Mouse (Mus musculus): ENCODE data around the gene Dhx33. TPM values are rescaled to one million over a fixed set of nuclear protein-coding genes. Genes with fewer than 3 reads are reported as not detected.

Dhx33 gene
- polyA plus RNA-seq (2012; fragmentation: generic; extraction: Trizol), result 9.2 TPM

- no peaks in the 10 kb centered on the region for H3K27me3 ChIP-seq (ENCODE audit: control insufficient read depth, insufficient read depth, insufficient read length)
- TF ChIP-seq MYOG (IDR thresholded peaks at IDR 0.05; ENCODE audit: control insufficient read depth in 1 of 3, insufficient read depth in 1 of 3, insufficient read length in 2 of 3, low read depth in 2 of 3) (no peak), MYOD1 (IDR thresholded peaks at IDR 0.05; ENCODE audit: control insufficient read depth in 1 of 3, insufficient read length in 2 of 3, low read depth in 2 of 3) (no peak), CEBPB (IDR thresholded peaks at IDR 0.05; ENCODE audit: insufficient read depth, poor library complexity, severe bottlenecking) (peak; percentile 94), POLR2A (IDR thresholded peaks at IDR 0.05; ENCODE audit: insufficient read length, low read depth) (peak; percentile 85), POLR2AphosphoS2 (IDR thresholded peaks at IDR 0.05; ENCODE audit: insufficient read length, low read depth) (peak; percentile 90), SRF (IDR thresholded peaks at IDR 0.05; ENCODE audit: control insufficient read depth, insufficient read length, low read depth) (peak; percentile 64), USF1 (IDR thresholded peaks at IDR 0.05; ENCODE audit: low read depth) (peak; percentile 69), TCF12 (IDR thresholded peaks at IDR 0.05; ENCODE audit: insufficient read depth, poor library complexity, severe bottlenecking) (no peak), MAX (IDR thresholded peaks at IDR 0.05; ENCODE audit: low read depth) (peak; percentile 91), TCF3 (IDR thresholded peaks at IDR 0.05; ENCODE audit: insufficient read length, low read depth) (no peak)
- H3K79me2 ChIP-seq (ENCODE audit: control insufficient read depth, insufficient read depth), result peaks cover 33% of the 10 kb centered on the region
- peak within 1 kb of the TSS; percentile 68 for H3K4me3 ChIP-seq
- H3K36me3 ChIP-seq (ENCODE audit: control insufficient read depth, insufficient read depth), result peaks cover 7% of the 10 kb centered on the region
- H3ac ChIP-seq (ENCODE audit: control insufficient read depth, insufficient read length), result peak within 1 kb of the TSS; percentile 54
- H3K4me2 ChIP-seq (ENCODE audit: low read depth), result peak within 1 kb of the TSS; percentile 91
Observed at GRCm38 (mm10) chr11:71004316-71004773, at the start of gene Dhx33. Dhx33 (minus strand) TSS chr11:71004437.

GRCm38 (mm10) chr11:71052554-71052953, 48.3 kb upstream of the Dhx33 start:
- Histone ChIP-seq H3K36me3 (ENCODE audit: control insufficient read depth, insufficient read depth) (no peaks in the 10 kb centered on the region), H3K79me2 (ENCODE audit: control insufficient read depth, insufficient read depth) (no peaks in the 10 kb centered on the region), H3K4me3 (no peak overlapping the region), H3K27me3 (ENCODE audit: control insufficient read depth, insufficient read depth, insufficient read length) (no peaks in the 10 kb centered on the region), H3ac (ENCODE audit: control insufficient read depth, insufficient read length) (no peak overlapping the region), H3K4me2 (ENCODE audit: low read depth) (no peak overlapping the region)
- TF ChIP-seq CEBPB (IDR thresholded peaks at IDR 0.05; ENCODE audit: insufficient read depth, poor library complexity, severe bottlenecking) (no peak), POLR2AphosphoS2 (IDR thresholded peaks at IDR 0.05; ENCODE audit: insufficient read length, low read depth) (no peak), TCF3 (IDR thresholded peaks at IDR 0.05; ENCODE audit: insufficient read length, low read depth) (no peak), SRF (IDR thresholded peaks at IDR 0.05; ENCODE audit: control insufficient read depth, insufficient read length, low read depth) (no peak), POLR2A (IDR thresholded peaks at IDR 0.05; ENCODE audit: insufficient read length, low read depth) (no peak), MAX (IDR thresholded peaks at IDR 0.05; ENCODE audit: low read depth) (no peak), TCF12 (IDR thresholded peaks at IDR 0.05; ENCODE audit: insufficient read depth, poor library complexity, severe bottlenecking) (no peak), E2F4 (IDR thresholded peaks at IDR 0.05; ENCODE audit: insufficient read depth) (no peak), REST (IDR thresholded peaks at IDR 0.05; ENCODE audit: insufficient read depth, insufficient read length) (no peak), USF1 (IDR thresholded peaks at IDR 0.05; ENCODE audit: low read depth) (no peak), MYOG (IDR thresholded peaks at IDR 0.05; ENCODE audit: control insufficient read depth in 1 of 3, insufficient read depth in 1 of 3, insufficient read length in 2 of 3, low read depth in 2 of 3) (no peak)

DNA sequence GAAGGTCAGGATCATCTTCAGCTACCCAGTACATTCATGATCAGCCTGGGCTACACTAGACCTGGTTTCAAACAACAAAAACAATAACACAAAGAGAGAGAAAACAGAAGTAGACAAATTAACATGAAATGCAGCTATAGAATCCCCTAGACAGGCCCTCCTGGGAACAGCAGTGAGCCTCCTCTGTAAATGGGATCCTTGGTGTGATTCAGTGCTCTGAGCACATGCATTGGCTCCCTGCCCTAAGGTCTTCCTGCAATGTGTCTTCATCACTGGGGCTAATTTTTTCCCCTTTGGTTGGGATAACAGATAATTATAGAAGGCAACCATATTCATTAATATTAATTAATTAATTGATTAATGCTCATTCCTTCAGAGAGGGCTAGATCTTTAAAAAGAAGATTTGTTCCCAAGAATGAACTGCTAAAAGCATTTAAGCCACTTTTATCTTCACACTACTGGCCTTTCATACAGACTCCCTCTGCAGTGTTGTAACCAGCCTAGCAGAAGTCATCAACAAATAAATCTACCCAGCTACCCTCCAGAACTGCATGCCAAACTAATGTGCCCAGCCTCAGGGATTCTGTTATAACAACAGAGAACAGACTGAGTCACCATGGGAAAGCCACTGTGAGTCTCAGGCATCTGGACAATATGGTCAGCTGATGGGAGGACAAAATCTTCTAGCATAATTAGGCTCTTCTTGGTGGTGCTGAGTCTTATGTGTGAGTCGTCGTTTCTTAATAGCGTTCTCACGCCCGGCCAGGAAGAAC, 35.5 kb upstream of the Dhx33 start:
- TF ChIP-seq POLR2A (IDR thresholded peaks at IDR 0.05; ENCODE audit: insufficient read length, low read depth), result no peak
- no peak for TF ChIP-seq MYOG (IDR thresholded peaks at IDR 0.05; ENCODE audit: control insufficient read depth in 1 of 3, insufficient read depth in 1 of 3, insufficient read length in 2 of 3, low read depth in 2 of 3)
- no peak for TF ChIP-seq MAX (IDR thresholded peaks at IDR 0.05; ENCODE audit: low read depth)
- no peak for TF ChIP-seq E2F4 (IDR thresholded peaks at IDR 0.05; ENCODE audit: insufficient read depth)
- no peak for TF ChIP-seq REST (IDR thresholded peaks at IDR 0.05; ENCODE audit: insufficient read depth, insufficient read length)
- no peak for TF ChIP-seq MYOD1 (IDR thresholded peaks at IDR 0.05; ENCODE audit: control insufficient read depth in 1 of 3, insufficient read length in 2 of 3, low read depth in 2 of 3)
- Histone ChIP-seq H3K36me3 (ENCODE audit: control insufficient read depth, insufficient read depth) (no peaks in the 10 kb centered on the region), H3ac (ENCODE audit: control insufficient read depth, insufficient read length) (no peak overlapping the region), H3K79me2 (ENCODE audit: control insufficient read depth, insufficient read depth) (no peaks in the 10 kb centered on the region), H3K27me3 (ENCODE audit: control insufficient read depth, insufficient read depth, insufficient read length) (no peaks in the 10 kb centered on the region), H3K4me2 (ENCODE audit: low read depth) (no peak overlapping the region), H3K4me3 (no peak overlapping the region)

GRCm38 (mm10) chr11:71033163-71033761, 29.0 kb upstream of the Dhx33 start, which contains the start of gene 6330403K07Rik:
6330403K07Rik (minus strand) TSS chr11:71033513.
- H3K4me2 ChIP-seq (ENCODE audit: low read depth), result no peak within 1 kb of the TSS
- no peak within 1 kb of the TSS for H3ac ChIP-seq (ENCODE audit: control insufficient read depth, insufficient read length)
- no peaks in the 10 kb centered on the region for H3K36me3 ChIP-seq (ENCODE audit: control insufficient read depth, insufficient read depth)
- no peaks in the 10 kb centered on the region for H3K79me2 ChIP-seq (ENCODE audit: control insufficient read depth, insufficient read depth)
- H3K27me3 ChIP-seq (ENCODE audit: control insufficient read depth, insufficient read depth, insufficient read length), result no peaks in the 10 kb centered on the region
- no peak within 1 kb of the TSS for H3K4me3 ChIP-seq
- TF ChIP-seq MYOG (IDR thresholded peaks at IDR 0.05; ENCODE audit: control insufficient read depth in 1 of 3, insufficient read depth in 1 of 3, insufficient read length in 2 of 3, low read depth in 2 of 3), result no peak
- no peak for TF ChIP-seq SRF (IDR thresholded peaks at IDR 0.05; ENCODE audit: control insufficient read depth, insufficient read length, low read depth)
- no peak for TF ChIP-seq USF1 (IDR thresholded peaks at IDR 0.05; ENCODE audit: low read depth)
- TF ChIP-seq TCF3 (IDR thresholded peaks at IDR 0.05; ENCODE audit: insufficient read length, low read depth), result no peak
- no peak for TF ChIP-seq CEBPB (IDR thresholded peaks at IDR 0.05; ENCODE audit: insufficient read depth, poor library complexity, severe bottlenecking)
- no peak for TF ChIP-seq MYOD1 (IDR thresholded peaks at IDR 0.05; ENCODE audit: control insufficient read depth in 1 of 3, insufficient read length in 2 of 3, low read depth in 2 of 3)
- no peak for TF ChIP-seq E2F4 (IDR thresholded peaks at IDR 0.05; ENCODE audit: insufficient read depth)
- no peak for TF ChIP-seq REST (IDR thresholded peaks at IDR 0.05; ENCODE audit: insufficient read depth, insufficient read length)
- TF ChIP-seq POLR2AphosphoS2 (IDR thresholded peaks at IDR 0.05; ENCODE audit: insufficient read length, low read depth), result no peak
- TF ChIP-seq MAX (IDR thresholded peaks at IDR 0.05; ENCODE audit: low read depth), result no peak
- TF ChIP-seq TCF12 (IDR thresholded peaks at IDR 0.05; ENCODE audit: insufficient read depth, poor library complexity, severe bottlenecking), result no peak
